Mouse (Mus musculus) thymus, postnatal 4 days (tissue): ENCODE results near the gene Map2k3.

Source experiments
- DNase-seq: peaks from one replicate; pipeline ENCODE4 v3.0.0; 2021

Map2k3 gene

GRCm38 (mm10) chr11:60961176-60961575 lies 29.3 kb downstream of the Map2k3 start:
- no peak for DNase-seq

GRCm38 (mm10) chr11:60962709-60963108 lies 30.9 kb downstream of the Map2k3 start:
- DNase-seq, result no peak

- DNase-seq, result no peak
These were observed 35.1 kb downstream of the Map2k3 start for GRCm38 (mm10) chr11:60966974-60967373.

GRCm38 (mm10) chr11:60975097-60975496 lies 43.3 kb downstream of the Map2k3 start:
- peak; percentile 27 for DNase-seq

- no peak for DNase-seq
These were observed 44.4 kb downstream of the Map2k3 start for GRCm38 (mm10) chr11:60976234-60976633.

- DNase-seq, result peak; percentile 78
These were observed 44.9 kb downstream of the Map2k3 start for GRCm38 (mm10) chr11:60976742-60977141.

- DNase-seq, result no peak
These were observed 45.3 kb downstream of the Map2k3 start for GRCm38 (mm10) chr11:60977153-60977552.

GRCm38 (mm10) chr11:60978658-60979057 lies 46.8 kb downstream of the Map2k3 start:
- no peak for DNase-seq

- DNase-seq, result no peak
These were observed 48.0 kb downstream of the Map2k3 start for GRCm38 (mm10) chr11:60979788-60980187.

GRCm38 (mm10) chr11:60981693-60982486 lies 50.1 kb downstream of the Map2k3 start:
- DNase-seq, result no peak

GRCm38 (mm10) chr11:60984912-60985558 lies 53.2 kb downstream of the Map2k3 start:
- no peak for DNase-seq

GRCm38 (mm10) chr11:60990428-60990827 lies 58.6 kb downstream of the Map2k3 start:
- DNase-seq, result no peak
